Mouse (Mus musculus) olfactory bulb, adult 2 months (tissue): ENCODE data around the gene Exoc1.

ENCODE experiments used
- CTCF ChIP-seq: fragments of 200-500 bp; IDR thresholded peaks from 2 replicates; pipeline ENCODE4 v1.5.1; 2012; ENCODE audit warnings: low read depth, mild to moderate bottlenecking, low read length, moderate library complexity; ENCODE audit not compliant: insufficient read depth
- POLR2A ChIP-seq: fragments of 200-500 bp; IDR thresholded peaks from 2 replicates; pipeline ENCODE4 v1.6.1; 2012; ENCODE audit warnings: mild to moderate bottlenecking, low read depth, low read length, moderate library complexity; ENCODE audit not compliant: insufficient read depth

- TF ChIP-seq CTCF (no peak), POLR2A (no peak)
These were observed 87.2 kb downstream of the Exoc1 start for GRCm38 (mm10) chr5:76616196-76616747.
